Mouse (Mus musculus): ENCODE results near the gene Egfr.

Egfr gene

DNA sequence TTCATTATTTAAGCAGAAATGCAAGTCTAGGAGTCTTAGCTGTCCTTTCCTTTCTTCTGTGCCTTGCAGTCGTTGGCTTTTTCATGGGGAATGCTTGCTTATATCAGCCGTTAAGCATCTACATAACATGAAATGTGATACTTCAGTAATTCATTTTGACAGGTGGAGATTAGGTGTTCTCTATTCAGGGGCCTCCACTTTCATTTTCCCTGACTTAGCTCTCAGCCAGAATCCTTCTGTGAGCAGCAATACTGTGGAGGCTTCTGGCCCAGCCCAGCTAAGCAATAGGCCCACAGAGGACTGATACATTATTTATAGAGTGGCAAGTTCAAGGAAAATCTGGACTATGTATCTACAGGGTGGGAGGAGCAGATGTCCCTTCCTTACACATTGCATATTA, 25.0 kb downstream of the Egfr start:
- no peak for DNase-seq (ENCODE audit: extremely low read depth, low read depth)

- no peak for DNase-seq (ENCODE audit: extremely low read depth, low read depth)
These were observed 29.6 kb downstream of the Egfr start for GRCm38 (mm10) chr11:16781604-16782003.

GRCm38 (mm10) chr11:16783926-16784659, 32.1 kb downstream of the Egfr start:
- no peak for DNase-seq (ENCODE audit: extremely low read depth, low read depth)

GRCm38 (mm10) chr11:16792638-16793585, 40.9 kb downstream of the Egfr start:
- DNase-seq (ENCODE audit: extremely low read depth, low read depth), result no peak

GRCm38 (mm10) chr11:16795012-16795411, 43.0 kb downstream of the Egfr start:
- DNase-seq (ENCODE audit: extremely low read depth, low read depth), result no peak

DNA sequence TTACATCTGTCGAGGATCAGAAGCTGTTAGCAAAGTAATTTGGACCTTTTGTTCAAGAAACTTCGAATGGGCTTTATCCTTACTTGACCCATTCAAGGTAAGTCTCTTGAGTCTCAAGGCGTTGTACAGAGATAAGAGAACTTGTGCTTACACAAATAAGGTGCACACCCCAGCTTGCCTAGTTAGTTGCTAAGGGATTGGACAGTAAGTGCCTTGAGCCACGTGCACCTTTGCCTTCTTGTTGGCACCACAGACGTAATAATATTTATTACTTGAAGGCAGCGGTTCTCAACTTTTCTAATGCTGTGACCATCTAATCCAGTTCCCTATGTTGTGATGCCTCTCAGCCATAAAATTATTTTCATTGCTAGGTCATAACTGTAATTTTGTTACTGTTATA, 43.5 kb downstream of the Egfr start:
- DNase-seq (ENCODE audit: extremely low read depth, low read depth), result no peak

DNA sequence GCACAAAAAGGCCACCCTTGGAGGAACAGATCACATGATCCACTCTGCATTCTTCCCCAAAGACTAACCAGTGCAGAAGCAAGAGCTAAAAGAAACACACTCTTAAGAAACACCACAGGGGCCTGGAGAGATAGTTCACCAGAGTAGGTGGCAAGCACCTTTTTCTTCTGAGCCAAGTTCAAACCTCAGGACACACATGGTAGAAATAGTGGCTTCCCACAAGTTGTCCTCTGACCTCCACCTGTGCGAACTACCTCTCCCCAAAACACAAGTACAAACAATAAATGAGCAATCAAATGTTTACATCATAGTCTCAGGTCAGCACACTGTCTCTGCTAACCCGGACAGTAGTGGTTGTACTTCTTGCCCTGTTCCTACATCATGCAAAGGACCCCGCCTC, 45.5 kb downstream of the Egfr start:
- no peak for DNase-seq (ENCODE audit: extremely low read depth, low read depth)

GRCm38 (mm10) chr11:16798136-16798535, 46.1 kb downstream of the Egfr start:
- DNase-seq (ENCODE audit: extremely low read depth, low read depth), result no peak

- DNase-seq (ENCODE audit: extremely low read depth, low read depth), result no peak
These were observed 48.5 kb downstream of the Egfr start for GRCm38 (mm10) chr11:16800507-16800906.

GRCm38 (mm10) chr11:16802668-16803067, 50.7 kb downstream of the Egfr start:
- no peak for DNase-seq (ENCODE audit: extremely low read depth, low read depth)

DNA sequence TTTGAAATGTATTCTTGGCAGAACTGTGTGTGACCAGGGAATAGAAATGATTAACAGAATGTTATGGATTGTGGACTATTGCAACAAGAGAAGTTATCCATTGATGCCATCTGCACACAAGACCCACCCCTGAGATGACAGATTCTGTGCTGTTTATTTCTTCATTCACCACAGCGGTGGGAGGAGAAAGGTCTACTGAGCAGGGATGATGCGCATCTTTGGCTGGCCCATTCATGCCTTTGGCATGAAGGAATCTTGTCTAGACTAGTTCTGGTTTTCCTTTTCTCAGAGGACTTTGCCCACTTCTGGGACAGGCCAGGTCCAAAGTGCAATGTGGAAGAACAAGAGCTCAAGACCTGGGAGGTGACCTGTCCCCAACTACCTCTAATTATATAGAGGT, 52.0 kb downstream of the Egfr start:
- DNase-seq (ENCODE audit: extremely low read depth, low read depth), result no peak

GRCm38 (mm10) chr11:16805886-16806285, 53.9 kb downstream of the Egfr start:
- no peak for DNase-seq (ENCODE audit: extremely low read depth, low read depth)

GRCm38 (mm10) chr11:16809161-16809967, 57.4 kb downstream of the Egfr start:
- no peak for DNase-seq (ENCODE audit: extremely low read depth, low read depth)

GRCm38 (mm10) chr11:16810086-16810485, 58.1 kb downstream of the Egfr start:
- DNase-seq (ENCODE audit: extremely low read depth, low read depth), result no peak

DNA sequence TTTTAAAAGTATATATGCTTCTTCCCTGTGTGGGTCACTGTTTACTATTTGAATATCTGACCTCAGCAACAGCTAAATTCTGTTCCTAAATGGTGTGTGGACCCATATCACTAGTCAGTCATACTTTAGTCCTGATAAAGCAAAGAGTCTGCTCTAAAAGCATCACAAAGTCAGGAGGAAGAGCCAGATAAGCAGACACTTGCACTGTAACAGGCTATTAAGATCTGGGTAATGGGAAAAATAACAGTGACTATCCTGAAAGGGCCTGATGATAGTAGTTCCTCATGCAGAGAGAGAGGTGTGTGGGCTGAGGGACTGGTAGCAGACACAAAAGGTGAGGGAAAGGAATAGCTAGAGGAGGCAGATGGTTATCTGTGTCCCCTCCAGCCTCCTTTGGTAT, 61.3 kb downstream of the Egfr start:
- DNase-seq (ENCODE audit: extremely low read depth, low read depth), result peak; percentile 47

DNA sequence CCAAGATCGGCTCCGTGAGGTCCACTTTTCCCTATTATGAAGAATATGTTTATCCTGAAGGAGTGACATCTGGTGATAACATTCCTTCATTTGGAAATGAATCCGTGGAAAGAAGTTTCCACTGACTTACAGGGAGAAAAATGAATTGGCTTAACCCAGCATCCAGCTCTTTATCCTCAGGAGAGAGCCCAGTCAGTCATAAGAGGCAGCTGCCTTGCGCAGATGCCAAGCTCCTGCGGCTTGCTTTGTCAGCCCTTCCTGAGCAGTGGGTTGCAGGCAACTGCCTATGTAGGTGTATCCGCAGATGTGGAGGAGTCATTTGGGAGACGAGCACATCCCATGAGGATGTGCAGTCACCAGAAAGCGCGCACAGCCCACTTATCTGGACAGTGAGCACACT, 64.4 kb downstream of the Egfr start:
- DNase-seq (ENCODE audit: extremely low read depth, low read depth), result no peak

DNA sequence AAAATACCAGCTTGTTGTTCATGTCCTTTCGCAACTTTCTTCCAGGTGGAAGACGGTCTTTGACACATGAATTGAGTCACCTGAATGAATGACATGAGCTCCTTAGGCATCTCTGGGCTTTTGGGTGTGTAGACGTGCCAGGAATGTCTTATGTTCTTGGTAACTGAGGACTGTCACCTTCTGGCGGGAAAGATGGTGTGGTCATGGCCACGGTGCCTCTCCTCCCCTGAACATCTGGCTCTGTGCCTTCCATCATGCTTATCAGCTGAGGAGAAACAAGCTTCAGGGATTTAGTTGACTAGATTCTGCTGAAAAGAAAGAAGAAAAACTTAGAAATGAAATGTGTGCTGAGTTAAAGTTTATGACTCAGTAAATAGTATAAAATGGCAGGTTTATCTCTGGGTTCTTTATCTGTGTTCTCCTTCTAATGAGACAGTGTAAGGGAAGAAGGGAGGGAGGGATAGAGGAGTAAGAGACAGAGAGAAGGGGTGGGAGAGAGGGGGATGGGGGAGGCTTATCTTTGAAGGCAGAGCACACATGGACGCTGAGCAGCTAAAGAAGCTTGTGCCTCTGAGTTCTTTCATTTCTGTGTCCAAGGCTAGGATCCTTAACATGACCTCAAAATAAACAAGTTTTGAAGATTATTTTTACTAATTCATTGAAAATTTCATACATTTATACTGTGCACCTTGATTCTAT, 65.5 kb downstream of the Egfr start:
- DNase-seq (ENCODE audit: extremely low read depth, low read depth), result peak; percentile 8

GRCm38 (mm10) chr11:16819424-16819823, 67.4 kb downstream of the Egfr start:
- DNase-seq (ENCODE audit: extremely low read depth, low read depth), result no peak

DNA sequence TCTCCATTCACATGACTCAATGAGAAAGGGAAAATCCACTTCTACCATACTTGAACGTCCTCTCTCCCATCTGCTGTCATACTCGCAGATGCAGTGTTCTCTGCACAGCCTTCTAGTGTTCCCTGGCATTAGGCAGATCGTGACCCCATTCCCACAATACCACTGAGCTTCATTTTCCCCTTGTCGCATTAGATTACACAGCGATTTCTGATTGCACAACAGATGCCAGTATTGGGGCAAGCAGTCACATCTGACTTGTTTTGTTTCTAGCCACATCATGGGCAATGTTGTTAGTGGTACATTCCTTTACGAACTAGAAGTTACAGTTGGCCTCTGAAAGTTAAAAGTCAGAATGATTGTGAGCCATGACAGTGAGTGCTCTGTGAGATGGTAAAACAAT, 68.1 kb downstream of the Egfr start:
- DNase-seq (ENCODE audit: extremely low read depth, low read depth), result no peak

DNA sequence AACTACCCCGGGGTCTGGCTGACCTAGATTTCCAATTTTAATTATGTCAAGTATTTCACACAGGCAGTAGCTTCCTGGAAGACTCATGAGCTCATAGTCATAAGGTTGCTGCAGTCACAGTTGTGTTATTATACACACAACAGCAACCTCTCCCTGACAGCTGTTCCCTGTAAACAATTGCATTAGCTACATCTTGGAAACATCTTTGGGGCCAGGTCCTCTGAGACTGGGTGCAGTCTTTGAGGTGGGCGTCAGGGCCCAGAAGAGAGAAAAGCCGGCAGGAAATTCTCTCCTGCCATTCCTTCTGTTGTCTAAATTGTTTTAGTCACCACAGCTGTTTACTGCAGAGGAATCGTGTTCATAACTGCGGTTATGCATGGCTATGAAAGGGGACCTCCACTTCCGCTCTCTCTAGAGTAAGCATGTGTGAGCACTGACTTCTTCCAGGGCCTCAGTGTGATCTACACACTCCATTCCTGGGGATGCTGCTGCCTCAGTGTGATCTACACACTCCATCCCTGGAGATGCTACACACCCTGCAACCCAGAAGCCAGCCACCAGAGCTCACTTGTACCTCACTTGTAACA, 69.8 kb downstream of the Egfr start:
- DNase-seq (ENCODE audit: extremely low read depth, low read depth), result no peak
